Mouse (Mus musculus): ENCODE data around the gene Atp6v0e2.
A peak's percentile ranks its signal among the peaks of the same experiment; 100 is the strongest.
"Not testable (repeated sequence)": the region's sequence is repeated elsewhere in the genome, so short reads cannot be mapped to it uniquely, and the experiment has no call there.

The Atp6v0e2 gene

GRCm38 (mm10) chr6:48537105-48537954 is at the start of gene Atp6v0e2:
Gene Atp6v0e2, plus strand, starts transcription at chr6:48537615.
- DNase-seq, result peak; percentile 87

GRCm38 (mm10) chr6:48487747-48488725 is 49.4 kb upstream of the Atp6v0e2 start:
- peak; percentile 25 for DNase-seq

- DNase-seq, result no peak
These were observed 47.7 kb upstream of the Atp6v0e2 start for GRCm38 (mm10) chr6:48489741-48490140.

- peak; percentile 33 for DNase-seq
These were observed 46.1 kb upstream of the Atp6v0e2 start for GRCm38 (mm10) chr6:48491361-48491760.

GRCm38 (mm10) chr6:48493136-48493730 is 44.2 kb upstream of the Atp6v0e2 start:
- DNase-seq, result no peak

GRCm38 (mm10) chr6:48497521-48497920 is 39.9 kb upstream of the Atp6v0e2 start:
- no peak for DNase-seq

GRCm38 (mm10) chr6:48503847-48504240 is 33.6 kb upstream of the Atp6v0e2 start:
- no peak for DNase-seq

GRCm38 (mm10) chr6:48504241-48504854 is 33.1 kb upstream of the Atp6v0e2 start:
- DNase-seq, result peak; percentile 88

- DNase-seq, result no peak
These were observed 29.3 kb upstream of the Atp6v0e2 start for GRCm38 (mm10) chr6:48508087-48508486.

GRCm38 (mm10) chr6:48510426-48510825 is 27.0 kb upstream of the Atp6v0e2 start:
- DNase-seq, result no peak

GRCm38 (mm10) chr6:48511861-48512260 is 25.6 kb upstream of the Atp6v0e2 start:
- DNase-seq, result no peak

- not testable (repeated sequence) for DNase-seq
These were observed 12.5 kb upstream of the Atp6v0e2 start for GRCm38 (mm10) chr6:48524882-48525281.

GRCm38 (mm10) chr6:48527901-48528300 is 9.5 kb upstream of the Atp6v0e2 start:
- DNase-seq, result no peak

- DNase-seq, result no peak
These were observed 8.2 kb upstream of the Atp6v0e2 start for GRCm38 (mm10) chr6:48529261-48529660.

- DNase-seq, result no peak
These were observed 7.5 kb upstream of the Atp6v0e2 start for GRCm38 (mm10) chr6:48529871-48530440.

- DNase-seq, result no peak
These were observed 6.6 kb upstream of the Atp6v0e2 start for GRCm38 (mm10) chr6:48530862-48531261.

GRCm38 (mm10) chr6:48533475-48533874 is 3.9 kb upstream of the Atp6v0e2 start:
- DNase-seq, result no peak

GRCm38 (mm10) chr6:48534913-48535312 is 2.5 kb upstream of the Atp6v0e2 start:
- DNase-seq, result no peak

- no peak for DNase-seq
These were observed 1.3 kb upstream of the Atp6v0e2 start for GRCm38 (mm10) chr6:48536091-48536490.

GRCm38 (mm10) chr6:48538841-48539737 is 1.7 kb downstream of the Atp6v0e2 start:
- peak; percentile 90 for DNase-seq

- no peak for DNase-seq
These were observed 2.4 kb downstream of the Atp6v0e2 start for GRCm38 (mm10) chr6:48539860-48540259.
